Mouse (Mus musculus): ENCODE results near the gene Lrwd1.
"Not testable (repeated sequence)": the region's sequence is repeated elsewhere in the genome, so short reads cannot be mapped to it uniquely, and the experiment has no call there.

Lrwd1 gene

DNA sequence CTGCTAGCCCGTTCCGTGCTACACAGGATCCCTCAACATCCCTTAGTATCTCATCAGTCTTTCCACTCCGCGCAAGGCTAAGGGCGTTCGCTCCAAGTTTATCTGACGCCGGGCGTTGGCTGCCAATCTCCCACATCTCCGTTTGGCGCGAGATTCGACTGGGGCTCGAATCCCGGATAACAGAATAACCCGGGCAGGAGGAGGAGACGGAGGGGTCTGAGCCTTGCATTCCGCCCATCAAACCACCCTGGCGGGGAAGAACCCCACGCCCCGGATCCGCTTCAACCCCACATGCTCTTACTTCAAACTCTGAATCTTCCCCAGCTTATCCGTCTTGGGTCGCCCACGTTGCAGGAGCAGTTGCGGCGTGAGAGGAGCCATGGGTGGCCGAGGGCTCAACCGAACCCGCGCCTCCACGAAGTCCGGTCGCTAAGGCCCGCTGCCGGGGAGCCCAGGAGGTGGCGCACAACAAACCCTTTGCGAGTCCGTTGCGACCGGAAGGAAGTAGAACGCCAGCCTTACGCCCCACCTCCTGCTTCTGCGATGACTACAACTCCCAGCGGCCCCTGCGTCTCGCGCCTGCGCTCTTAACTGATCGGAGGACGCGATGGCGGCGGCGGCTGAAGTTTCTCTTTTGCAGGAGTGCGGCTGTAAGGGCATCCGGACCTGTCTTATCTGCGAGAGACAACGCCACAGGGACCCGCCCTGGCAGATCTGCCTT lies at the start of gene Lrwd1, which contains the start of gene Alkbh4:
Gene Lrwd1, minus strand, starts transcription at position 504 of the 721 bp plus-strand sequence.
Gene Alkbh4, plus strand, starts transcription at position 576 of the 721 bp plus-strand sequence.
- peak; percentile 89 for DNase-seq (ENCODE audit: low spot score)

- DNase-seq (ENCODE audit: low spot score): no peak
Measured at GRCm38 (mm10) chr5:136183766-136184165, 47.9 kb upstream of the Lrwd1 start.

GRCm38 (mm10) chr5:136182830-136183229 lies 47.0 kb upstream of the Lrwd1 start:
- no peak for DNase-seq (ENCODE audit: low spot score)

DNA sequence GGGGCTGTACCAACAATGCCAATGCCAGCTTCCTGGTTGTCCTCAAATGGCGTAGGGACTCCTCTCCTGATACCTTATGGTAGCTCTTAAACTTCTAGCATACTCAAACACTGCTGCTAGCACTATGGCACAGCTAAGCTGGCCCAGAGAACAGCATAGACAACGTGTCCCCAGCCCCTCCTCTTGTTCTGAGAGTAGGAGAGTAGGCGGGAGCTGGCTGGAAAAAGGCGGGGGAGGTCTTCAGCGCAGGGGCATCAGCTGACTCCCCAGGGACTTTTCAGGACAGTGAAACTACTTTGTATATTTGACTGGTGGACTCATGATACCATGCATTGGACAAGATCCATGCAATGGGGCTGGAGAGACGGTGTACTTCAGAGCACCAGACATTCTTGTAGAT lies 46.2 kb upstream of the Lrwd1 start:
- DNase-seq (ENCODE audit: low spot score): no peak

DNA sequence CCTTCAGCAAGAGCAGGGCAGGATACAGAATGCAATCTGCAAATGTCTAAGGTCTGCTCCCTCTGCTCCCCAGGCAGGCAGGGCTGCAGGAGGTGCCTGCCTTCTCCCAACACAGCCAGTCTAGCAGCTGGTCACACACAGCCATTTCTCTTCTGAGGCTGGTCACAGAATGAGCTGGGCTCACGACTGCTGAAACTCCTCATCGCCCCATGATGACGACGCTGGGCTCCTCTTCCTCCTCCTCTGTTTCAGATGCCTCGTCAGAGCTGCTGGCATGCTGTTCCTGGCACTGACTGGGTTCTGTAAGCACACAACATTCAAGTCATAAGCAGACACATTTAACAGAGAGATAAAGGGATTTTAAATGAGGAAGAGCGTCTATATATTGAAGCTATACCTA lies 45.3 kb upstream of the Lrwd1 start:
- no peak for DNase-seq (ENCODE audit: low spot score)

GRCm38 (mm10) chr5:136179594-136179993 lies 43.7 kb upstream of the Lrwd1 start:
- no peak for DNase-seq (ENCODE audit: low spot score)

DNA sequence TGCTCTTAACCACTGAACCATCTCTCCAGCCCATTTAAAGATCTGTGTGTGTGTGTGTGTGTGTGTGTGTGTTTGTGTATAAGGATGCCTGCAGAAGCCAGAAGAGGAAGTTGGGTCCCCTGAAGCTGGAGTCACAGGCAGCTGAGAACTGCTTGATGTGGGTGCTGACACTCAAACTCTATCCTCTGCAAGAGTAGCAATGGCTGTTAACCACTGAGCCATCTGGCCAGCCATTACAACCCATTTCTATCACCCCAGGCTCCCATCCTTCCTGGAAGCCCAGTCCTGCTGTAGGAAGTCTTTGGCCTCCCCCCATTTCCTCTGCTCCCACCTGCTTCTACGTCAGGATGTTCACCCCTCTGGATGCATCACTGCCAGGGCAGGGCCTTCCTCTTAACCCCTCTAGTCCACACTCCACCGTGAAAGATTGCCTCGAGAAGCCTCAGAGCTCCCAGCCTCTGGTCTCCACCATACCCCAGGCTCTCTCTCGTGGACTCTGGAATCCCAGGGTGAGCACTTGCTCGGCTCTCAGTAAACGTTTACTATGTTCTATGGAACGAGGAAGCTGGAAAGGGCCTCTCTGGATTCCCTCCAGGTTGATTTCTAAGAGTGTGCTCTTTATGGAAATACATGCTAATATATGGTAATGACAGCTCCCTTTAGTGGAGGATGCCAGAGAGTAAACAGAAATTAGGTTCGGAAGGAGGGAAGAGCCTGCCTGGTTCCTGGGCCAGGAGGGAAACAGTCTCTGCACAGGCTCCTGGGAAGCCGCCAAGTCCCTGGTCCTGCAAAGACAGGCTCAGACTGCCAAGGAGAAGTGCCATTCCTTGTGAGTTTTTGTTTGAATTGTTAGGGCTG lies 38.0 kb upstream of the Lrwd1 start:
- DNase-seq (ENCODE audit: low spot score): peak; percentile 30

DNA sequence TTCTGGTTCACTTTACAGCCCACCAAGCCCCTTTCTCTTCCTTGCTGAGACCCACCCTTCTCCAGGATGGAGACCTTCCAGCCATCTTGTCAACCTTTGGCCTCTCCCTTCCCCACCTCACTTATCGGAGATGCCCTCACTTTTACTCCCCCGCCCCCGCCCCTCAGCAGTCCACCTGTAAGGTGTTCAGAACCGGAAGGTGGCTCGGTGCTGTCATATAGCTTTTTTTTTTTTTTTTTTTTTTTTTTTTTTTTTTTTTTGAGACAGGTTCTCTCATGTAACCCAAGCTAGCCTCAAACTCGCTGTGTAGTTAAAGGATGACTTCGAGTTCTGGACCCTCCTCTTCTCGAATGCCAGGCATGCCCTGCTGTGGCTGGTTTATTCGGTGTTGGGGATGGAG lies 37.1 kb upstream of the Lrwd1 start:
- no peak for DNase-seq (ENCODE audit: low spot score)

- no peak for DNase-seq (ENCODE audit: low spot score)
Measured at GRCm38 (mm10) chr5:136171363-136172341, 35.8 kb upstream of the Lrwd1 start.

GRCm38 (mm10) chr5:136170512-136171362 lies 34.9 kb upstream of the Lrwd1 start, which contains the start of gene Orai2:
Gene Orai2, minus strand, starts transcription at chr5:136170713.
- DNase-seq (ENCODE audit: low spot score): peak; percentile 52

DNA sequence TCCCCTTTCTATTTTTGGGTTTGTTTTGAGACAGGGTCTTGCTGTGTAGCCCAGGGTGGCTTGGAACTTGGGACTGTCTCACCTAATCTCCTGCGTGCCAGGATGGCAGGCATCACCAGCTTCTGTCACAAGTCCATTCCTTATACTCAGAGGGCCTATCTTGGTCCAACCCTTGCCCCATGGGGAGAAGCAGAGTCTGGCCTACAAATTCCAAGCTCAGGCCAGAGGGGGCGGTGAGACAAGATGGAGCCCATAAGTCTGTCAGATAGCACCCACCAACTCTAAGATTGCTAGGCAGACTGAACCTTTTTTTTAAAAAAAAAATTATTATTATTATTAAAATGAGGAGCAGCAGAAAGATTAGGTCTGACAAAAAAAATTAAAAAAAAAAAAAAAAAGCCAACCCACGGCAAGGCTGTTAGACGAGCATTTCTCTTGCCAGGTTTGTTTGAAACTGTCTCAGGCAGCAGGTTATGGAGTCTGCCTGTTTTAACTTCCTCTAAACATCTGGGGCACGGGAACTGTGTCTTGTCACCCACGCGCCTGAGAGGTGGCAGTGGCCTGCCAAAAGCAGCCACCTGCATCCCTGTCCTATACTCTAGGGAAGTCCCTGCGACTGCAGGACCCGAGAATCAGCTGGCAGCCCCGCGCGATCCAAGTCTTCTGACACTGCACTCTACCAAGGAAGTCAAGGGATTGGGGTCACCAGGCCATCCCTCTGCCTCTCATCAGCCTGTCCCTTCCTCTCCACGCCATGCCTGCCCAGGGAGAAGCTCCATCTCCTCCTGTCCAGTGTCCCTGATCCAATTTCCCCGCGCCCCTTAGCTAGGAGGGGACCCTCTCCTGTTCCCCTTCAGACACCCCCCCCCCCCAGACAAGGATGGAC lies 34.0 kb upstream of the Lrwd1 start:
- DNase-seq (ENCODE audit: low spot score): peak; percentile 18

GRCm38 (mm10) chr5:136168071-136168470 lies 32.2 kb upstream of the Lrwd1 start:
- DNase-seq (ENCODE audit: low spot score): no peak

DNA sequence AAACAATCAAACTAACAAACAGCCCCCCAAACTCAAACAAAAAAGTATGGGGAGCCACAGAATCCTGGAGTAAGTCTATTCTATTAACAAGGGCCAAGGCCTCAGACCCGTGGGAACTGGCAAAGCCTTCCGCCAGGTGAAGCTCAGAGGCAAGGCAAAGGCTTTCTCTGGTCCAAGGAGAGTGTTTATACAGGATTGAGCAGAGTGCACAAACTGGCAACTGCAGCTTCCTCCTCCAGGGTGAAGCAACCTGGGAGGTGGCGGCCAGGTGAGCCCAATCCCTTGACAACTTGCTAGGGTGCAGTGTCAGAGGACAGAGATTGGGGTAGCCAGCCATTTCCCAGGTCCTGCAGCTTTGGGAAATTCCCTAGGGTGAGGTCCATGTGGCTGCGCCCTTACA lies 31.4 kb upstream of the Lrwd1 start:
- DNase-seq (ENCODE audit: low spot score): no peak

- DNase-seq (ENCODE audit: low spot score): no peak
Measured at GRCm38 (mm10) chr5:136165246-136165645, 29.4 kb upstream of the Lrwd1 start.

DNA sequence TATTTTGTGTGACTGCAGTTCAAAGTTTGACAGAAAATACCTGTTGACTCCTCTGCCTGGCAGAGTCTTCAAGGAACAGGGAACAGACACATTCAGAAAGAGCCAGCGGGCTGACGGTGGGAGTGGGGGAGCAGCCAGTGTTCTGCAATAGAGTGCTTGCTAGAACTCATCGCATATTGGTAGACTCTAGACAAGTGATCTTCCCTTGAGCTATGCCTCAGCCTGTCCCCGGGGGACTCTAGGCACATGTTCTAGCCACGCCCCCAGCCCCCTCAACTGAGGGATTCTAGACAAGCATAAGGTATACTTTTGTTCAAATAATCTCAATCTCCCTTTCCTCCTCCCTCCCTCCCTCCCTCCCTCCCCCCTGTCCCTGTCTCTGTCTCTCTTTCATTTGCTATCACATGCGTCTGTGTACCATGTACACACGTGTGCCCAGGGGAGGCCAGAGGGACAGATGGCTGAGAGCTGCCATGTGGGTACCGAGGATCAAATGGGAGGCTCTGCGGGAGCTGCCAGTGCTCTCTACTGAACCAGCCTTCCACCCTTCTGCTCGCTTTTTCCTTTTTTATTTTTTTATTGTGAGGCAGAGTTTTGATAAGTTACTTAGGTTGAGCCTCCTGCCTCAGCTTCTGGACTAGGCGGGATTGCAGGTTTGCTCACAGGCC lies 28.1 kb upstream of the Lrwd1 start:
- DNase-seq (ENCODE audit: low spot score): no peak

- DNase-seq (ENCODE audit: low spot score): not testable (repeated sequence)
Measured at GRCm38 (mm10) chr5:136160084-136160483, 24.2 kb upstream of the Lrwd1 start.

GRCm38 (mm10) chr5:136155399-136155798 lies 19.5 kb upstream of the Lrwd1 start:
- no peak for DNase-seq (ENCODE audit: low spot score)

DNA sequence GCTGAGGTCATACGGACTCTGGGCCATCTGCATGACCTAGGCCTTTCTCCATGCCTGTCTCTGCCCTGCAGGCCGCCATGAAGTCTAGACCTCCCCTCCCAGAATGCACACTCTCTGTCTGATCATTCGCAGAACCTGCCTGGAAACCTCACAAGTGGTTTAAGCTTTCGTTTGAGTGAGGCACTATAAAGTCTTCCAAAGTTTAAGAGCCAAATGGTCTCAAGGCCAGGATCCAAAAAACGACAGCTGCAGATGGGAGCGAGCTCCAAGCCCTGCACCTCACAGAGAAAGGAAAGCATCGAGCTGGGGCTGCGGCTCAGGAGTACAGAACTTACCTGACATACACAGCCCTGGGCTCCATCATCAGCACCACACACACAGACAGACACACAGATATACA lies 16.5 kb upstream of the Lrwd1 start:
- no peak for DNase-seq (ENCODE audit: low spot score)

GRCm38 (mm10) chr5:136149134-136149576 lies 13.3 kb upstream of the Lrwd1 start:
- DNase-seq (ENCODE audit: low spot score): not testable (repeated sequence)
